Mouse (Mus musculus) heart, adult 2 months (tissue): ENCODE results near the gene Taf6l. TPM values are rescaled to one million over a fixed set of nuclear protein-coding genes. Genes with fewer than 3 reads are reported as not detected.
"Not testable (repeated sequence)": the region's sequence is repeated elsewhere in the genome, so short reads cannot be mapped to it uniquely, and the experiment has no call there.

ENCODE experiments used
- DNase-seq, 2 experiments: peaks; one replicate each; pipeline ENCODE4 v3.0.0; 2021
- H3K27ac ChIP-seq: fragments of 200-600 bp; 2 replicates; pipeline ENCODE4 v1.8.1; 2022
- H3K27me3 ChIP-seq: fragments of 200-500 bp; 2 replicates; pipeline ENCODE4 v1.6.1; 2012; ENCODE audit warnings: mild to moderate bottlenecking, low read length, inconsistent platforms, mixed read lengths; ENCODE audit not compliant: control insufficient read depth, insufficient read depth
- H3K36me3 ChIP-seq: fragments of 200-500 bp; 2 replicates; pipeline ENCODE4 v1.6.1; 2012; ENCODE audit warnings: low read length, inconsistent platforms; ENCODE audit not compliant: control insufficient read depth, insufficient read depth
- H3K4me1 ChIP-seq: fragments of 200-500 bp; 2 replicates; pipeline ENCODE4 v1.6.1; 2011; ENCODE audit warnings: low read length; ENCODE audit not compliant: control insufficient read depth, insufficient read depth
- H3K4me3 ChIP-seq: fragments of 200-600 bp; 2 replicates; pipeline ENCODE4 v1.8.1; 2022
- H3K79me2 ChIP-seq: fragments of 200-500 bp; replicated peaks from 2 replicates; pipeline ENCODE4 v1.6.1; 2012; ENCODE audit warnings: mild to moderate bottlenecking, inconsistent platforms, low read length, moderate library complexity, mixed read lengths; ENCODE audit not compliant: control insufficient read depth, insufficient read depth
- H3K9ac ChIP-seq: fragments of 200-500 bp; 2 replicates; pipeline ENCODE4 v1.6.1; 2012; ENCODE audit warnings: low read depth, mild to moderate bottlenecking, control low read depth, inconsistent platforms, low read length, mixed read lengths
- CTCF ChIP-seq: fragments of 200-600 bp; IDR thresholded peaks from 2 replicates; pipeline ENCODE4 v1.8.1; 2022; ENCODE audit warnings: antibody characterized with exemption, mild to moderate bottlenecking, moderate library complexity
- EP300 ChIP-seq: fragments of 200-500 bp; IDR thresholded peaks from 2 replicates; pipeline ENCODE4 v1.6.1; 2011; ENCODE audit warnings: low read depth, low read length, control low read depth; ENCODE audit not compliant: insufficient read depth
- POLR2A ChIP-seq: fragments of 200-500 bp; IDR thresholded peaks from 2 replicates; pipeline ENCODE4 v1.6.1; 2011; ENCODE audit warnings: mild to moderate bottlenecking, low read depth, low read length, control low read depth; ENCODE audit not compliant: insufficient read depth
- WGBS: fragments of 180-500 bp; shearing (Covaris S2); methylation state at CpG from one replicate; pipeline ENCODE4 v1.1.7; 2018; 5-methylcytosine and 5-hydroxymethylcytosine counted together
- intact Hi-C: fragments of 180-260 bp; cut with DNase I; formaldehyde crosslinking; loops from one replicate; pipeline ENCODE4 v1.15.1; 2025
- microRNA-seq, 2 experiments: library from miRNA; unstranded; fragments of <30 nt; microRNA quantifications; one replicate each; pipeline ENCODE4 v1.2.0; 2021
- polyA plus RNA-seq: library from polyadenylated mRNA; depleted of rRNA; stranded (reverse); fragments of >200 nt; gene quantifications from 2 replicates; pipeline ENCODE4 v1.2.3, GENCODE M21; 2012; rRNA removed
- total RNA-seq, 2 experiments: library from RNA; stranded (reverse); gene quantifications; 2 replicates each; pipeline ENCODE4 v1.2.3; 2021

Gene Taf6l
- total and polyA plus RNA-seq, 3 experiments, result 6.2 to 9.1 (median 7.8) TPM

DNA sequence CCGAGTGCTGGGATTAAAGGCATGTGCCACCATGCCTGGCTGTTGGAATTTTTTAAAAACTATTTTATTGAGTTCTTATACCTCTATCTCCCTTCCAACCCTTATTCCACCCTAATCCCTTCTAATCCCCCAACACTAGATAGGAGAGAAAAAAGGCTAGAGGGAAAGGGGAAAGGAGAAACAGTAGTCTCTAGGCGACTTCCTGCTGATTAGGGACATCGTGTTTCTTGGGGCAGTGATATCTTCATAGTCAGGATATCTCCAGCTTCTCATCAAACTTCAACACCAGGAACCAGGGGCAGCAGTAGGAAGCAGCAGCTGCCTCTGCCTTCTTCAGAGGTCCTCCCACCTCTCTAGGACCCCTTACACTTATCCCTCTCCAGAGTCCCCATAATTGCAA lies 51.9 kb downstream of the Taf6l start:
- TF ChIP-seq CTCF, result no peak
- TF ChIP-seq EP300, result no peak
- TF ChIP-seq POLR2A, result no peak
- WGBS, result 52% methylated on average over 3 of the region's 3 CpGs
- intact Hi-C loops, result no loop called here

DNA sequence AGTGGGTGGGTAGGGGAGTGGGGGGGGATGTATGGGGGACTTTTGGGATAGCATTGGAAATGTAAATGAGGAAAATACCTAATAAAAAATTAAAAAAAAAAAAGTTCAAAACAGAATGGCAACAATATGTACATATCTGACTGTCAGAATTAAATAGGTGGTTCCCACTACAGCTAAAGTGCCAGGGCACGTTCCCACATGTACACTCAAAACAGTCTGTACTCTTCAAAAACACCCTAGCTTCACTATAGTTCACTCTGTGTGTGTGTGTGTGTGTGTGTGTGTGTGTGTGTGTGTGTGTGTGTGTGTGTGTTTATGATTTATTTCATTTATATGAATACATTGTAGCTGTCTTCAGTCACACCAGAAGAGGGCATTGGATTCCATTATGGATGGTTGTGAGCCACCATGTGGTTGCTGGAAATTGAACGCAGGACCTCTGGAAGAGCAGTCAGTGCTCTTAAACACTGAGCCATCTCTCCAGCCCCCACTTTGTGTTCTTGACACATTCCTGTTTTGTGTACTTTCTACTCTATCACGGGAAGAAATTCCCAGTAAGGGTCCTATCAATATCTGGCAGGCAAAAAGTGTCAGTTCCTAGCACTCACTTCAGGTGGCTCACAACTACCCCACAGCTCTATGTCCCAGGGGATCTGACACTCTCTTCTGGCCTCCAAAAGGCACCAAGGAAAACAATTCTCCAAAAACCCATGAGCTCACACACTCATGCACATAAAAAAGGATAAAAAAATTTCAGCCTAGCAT lies 57.7 kb downstream of the Taf6l start:
- H3K27ac ChIP-seq, H3K4me1 ChIP-seq, DNase-seq, H3K27me3 ChIP-seq, H3K4me3 ChIP-seq, H3K79me2 ChIP-seq, H3K9ac ChIP-seq, intact Hi-C loops: not testable (repeated sequence)
- WGBS, result 44% methylated on average over 3 of the region's 3 CpGs
- peaks cover 28% of the 10 kb centered on the region for H3K36me3 ChIP-seq

More for the DNA sequence above, 51.9 kb downstream of the Taf6l start:
- Histone ChIP-seq H3K4me3 (no peak overlapping the region), H3K27me3 (no peaks in the 10 kb centered on the region), H3K36me3 (no peaks in the 10 kb centered on the region), H3K79me2 (no peaks in the 10 kb centered on the region), H3K27ac (no peak overlapping the region), H3K4me1 (no peaks in the 10 kb centered on the region), H3K9ac (no peak overlapping the region)
- DNase-seq, result no peak

DNA sequence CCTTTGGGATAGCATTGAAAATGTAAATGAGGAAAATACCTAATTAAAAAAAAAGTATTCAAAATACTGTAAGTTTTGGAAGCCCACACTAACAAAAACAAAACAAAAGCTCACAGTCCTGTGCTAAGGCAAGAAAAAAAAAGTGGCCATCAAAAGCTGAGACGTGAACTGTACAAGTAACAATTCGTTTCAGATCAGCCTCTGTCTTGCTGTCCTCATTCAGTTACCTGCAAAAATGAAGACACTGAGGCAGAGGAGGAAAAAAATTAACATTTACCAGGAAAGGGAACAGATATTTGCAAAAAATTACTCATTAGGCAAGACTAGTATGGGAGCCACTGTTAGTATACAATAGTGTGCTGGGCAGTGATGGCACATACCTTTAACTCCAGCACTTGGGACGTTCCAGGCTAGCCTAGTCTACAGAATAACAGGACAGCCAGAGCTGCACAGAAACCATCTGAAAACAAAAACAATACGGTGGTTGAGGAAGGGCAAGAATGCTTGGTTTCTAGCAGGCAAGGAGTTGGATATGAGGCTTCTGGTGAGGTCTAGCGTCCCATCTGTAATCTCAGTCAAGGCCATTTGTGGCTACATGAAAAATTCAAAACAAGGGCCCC lies 58.6 kb downstream of the Taf6l start:
- WGBS, result 29% methylated on average over 5 of the region's 5 CpGs
- TF ChIP-seq CTCF (no peak), EP300 (no peak), POLR2A (no peak)
- intact Hi-C loops, result no loop called here

DNA sequence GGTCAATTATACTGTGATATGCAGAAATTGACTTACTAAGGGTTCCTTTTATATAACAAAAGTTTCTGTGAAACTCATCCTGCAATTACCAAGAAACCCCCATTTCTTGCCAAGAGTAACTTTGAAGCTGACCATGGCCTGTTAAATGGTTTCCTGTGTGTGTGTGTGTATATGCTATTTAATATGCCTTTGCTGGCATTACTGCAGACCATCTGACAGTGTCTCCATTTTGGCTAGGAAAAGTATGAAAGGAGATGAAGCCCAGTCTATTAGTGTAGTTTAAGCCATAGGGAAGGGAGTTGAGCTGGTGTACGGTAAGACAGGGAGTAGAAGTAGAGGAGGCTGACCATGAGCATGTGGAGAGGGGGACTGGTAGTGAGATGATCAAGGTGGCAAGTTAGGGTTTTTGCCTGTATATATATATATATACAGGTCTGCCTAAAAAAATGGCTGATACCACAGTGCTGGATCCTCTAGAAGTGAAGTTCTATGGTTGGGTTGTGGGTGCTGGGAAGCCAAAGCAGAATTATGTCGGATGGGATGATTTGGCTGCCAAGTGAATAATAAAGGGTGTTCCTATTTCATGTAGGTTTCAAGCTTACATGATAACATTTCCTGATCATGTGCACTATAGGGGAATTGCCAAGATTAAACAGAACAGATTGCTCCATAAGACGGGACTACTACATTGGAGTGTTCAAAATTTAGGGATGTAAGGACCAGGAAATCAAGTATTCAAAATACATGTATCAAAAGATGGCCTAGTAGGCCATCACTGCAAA lies 59.4 kb downstream of the Taf6l start:
- Histone ChIP-seq H3K4me3 (no peak overlapping the region), H3K27me3 (no peaks in the 10 kb centered on the region), H3K27ac (no peak overlapping the region), H3K9ac (no peak overlapping the region), H3K4me1 (peaks cover 2% of the 10 kb centered on the region), H3K36me3 (peaks cover 31% of the 10 kb centered on the region), H3K79me2 (no peaks in the 10 kb centered on the region; the same call in 1 of the 2 replicates)
- TF ChIP-seq EP300 (no peak), POLR2A (no peak), CTCF (no peak)
- WGBS, result 51% methylated on average over 3 of the region's 3 CpGs
- DNase-seq, result no peak
- intact Hi-C loops, result no loop called here

More for the DNA sequence above, 58.6 kb downstream of the Taf6l start:
- no peak overlapping the region for H3K27ac ChIP-seq
- H3K27me3 ChIP-seq, result no peaks in the 10 kb centered on the region
- DNase-seq, result no peak
- no peak overlapping the region for H3K4me3 ChIP-seq
- peaks cover 28% of the 10 kb centered on the region for H3K36me3 ChIP-seq
- peaks cover 2% of the 10 kb centered on the region for H3K4me1 ChIP-seq
- H3K9ac ChIP-seq, result no peak overlapping the region
- H3K79me2 ChIP-seq, result no peaks in the 10 kb centered on the region

DNA sequence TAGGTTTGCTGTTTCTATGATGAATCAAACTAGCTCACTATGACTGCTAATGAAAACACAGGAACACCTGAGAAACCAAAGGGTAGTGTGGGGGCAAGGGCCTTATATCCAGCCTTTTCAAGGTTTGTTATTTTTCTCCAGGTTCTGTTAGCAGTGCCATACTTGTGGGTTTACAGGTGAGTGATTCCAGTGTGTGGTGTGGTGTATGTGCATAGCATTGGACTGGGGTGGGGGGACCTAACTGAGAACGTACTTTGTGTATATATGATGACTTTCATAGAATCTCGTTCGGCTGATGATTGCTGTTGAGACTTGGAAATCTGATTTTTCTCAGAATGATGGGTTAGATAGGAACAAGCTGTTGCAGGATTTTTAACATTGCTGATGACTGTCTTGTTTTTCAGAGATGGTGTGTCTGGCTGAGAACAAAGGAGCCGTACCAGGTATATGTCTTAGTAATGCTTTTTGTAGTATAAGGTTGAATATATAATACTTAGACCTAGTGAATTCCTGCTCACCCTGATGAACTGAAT lies 61.1 kb downstream of the Taf6l start:
- no peak for DNase-seq
- no peak overlapping the region for H3K9ac ChIP-seq
- intact Hi-C loops, result no loop called here
- TF ChIP-seq POLR2A, result no peak
- no peak for TF ChIP-seq EP300
- no peak for TF ChIP-seq CTCF
- H3K79me2 ChIP-seq, result no peaks in the 10 kb centered on the region; the same call in 1 of the 2 replicates
- 65% methylated on average over 4 of the region's 4 CpGs for WGBS
- peaks cover 31% of the 10 kb centered on the region for H3K36me3 ChIP-seq
- H3K27me3 ChIP-seq, result no peaks in the 10 kb centered on the region
- H3K27ac ChIP-seq, result no peak overlapping the region
- peaks cover 2% of the 10 kb centered on the region for H3K4me1 ChIP-seq
- no peak overlapping the region for H3K4me3 ChIP-seq

Small RNA genes lying within 50 kb of the gene (microRNA-seq; reads per million reads assigned to microRNA genes)
- 0 reads per million in 2 experiments for gene Mir6992

Other genes with a start within 250 kb of the Taf6l start
Only the 30 nearest of the 33 such genes appear.
- not detected for gene Slc22a6, start 168.4 kb downstream of the Taf6l start, total RNA-seq
- gene Slc22a6, start 168.4 kb downstream of the Taf6l start, polyA plus RNA-seq, result not detected in 2 replicates
- gene Chrm1, start 122.6 kb downstream of the Taf6l start, total RNA-seq, result not detected
- 0.09 and 0.21 TPM in 2 replicates for gene Chrm1, start 122.6 kb downstream of the Taf6l start, polyA plus RNA-seq
- gene Slc3a2, start 63.0 kb downstream of the Taf6l start, total RNA-seq, result 10 to 100 TPM; 41.0 to 42.2 TPM
- gene Slc3a2, start 63.0 kb downstream of the Taf6l start, polyA plus RNA-seq, result 60.9 and 61.1 TPM in 2 replicates
- gene Wdr74, start 50.6 kb downstream of the Taf6l start, total RNA-seq, result 10 to 100 TPM; 18.7 to 19.2 TPM
- gene Wdr74, start 50.6 kb downstream of the Taf6l start, polyA plus RNA-seq, result 15.7 and 18.2 TPM in 2 replicates
- gene 1700092M07Rik, start 45.7 kb downstream of the Taf6l start, total RNA-seq, result under 1 TPM in 1 of 2 experiments, not detected in 1; 0.57 TPM
- 0.62 and 1.3 TPM in 2 replicates for gene 1700092M07Rik, start 45.7 kb downstream of the Taf6l start, polyA plus RNA-seq
- 10 to 100 TPM; 23.8 to 25.3 TPM for gene Stx5a, start 45.0 kb downstream of the Taf6l start, total RNA-seq
- 33.4 and 49.3 TPM in 2 replicates for gene Stx5a, start 45.0 kb downstream of the Taf6l start, polyA plus RNA-seq
- 10 to 100 TPM; 35.5 to 41.8 TPM for gene Nxf1, start 29.3 kb downstream of the Taf6l start, total RNA-seq
- gene Nxf1, start 29.3 kb downstream of the Taf6l start, polyA plus RNA-seq, result 66.5 and 93.2 TPM in 2 replicates
- 100 to 1,000 TPM; 108 to 130 TPM for gene Tmem223, start 15.4 kb downstream of the Taf6l start, total RNA-seq
- 212 and 233 TPM in 2 replicates for gene Tmem223, start 15.4 kb downstream of the Taf6l start, polyA plus RNA-seq
- 10 to 100 TPM; 14.8 to 17.1 TPM for gene Tmem179b, start 11.9 kb downstream of the Taf6l start, total RNA-seq
- gene Tmem179b, start 11.9 kb downstream of the Taf6l start, polyA plus RNA-seq, result 44.5 and 44.9 TPM in 2 replicates
- 10 to 100 TPM; 53.4 to 56.3 TPM for gene Polr2g, start 12.2 kb upstream of the Taf6l start, total RNA-seq
- gene Polr2g, start 12.2 kb upstream of the Taf6l start, polyA plus RNA-seq, result 55.1 and 84.1 TPM in 2 replicates
- gene Zbtb3, start 16.1 kb upstream of the Taf6l start, total RNA-seq, result 1 to 10 TPM; 1.4 to 1.5 TPM
- gene Zbtb3, start 16.1 kb upstream of the Taf6l start, polyA plus RNA-seq, result 2.0 and 2.5 TPM in 2 replicates
- 10 to 100 TPM; 14.1 TPM for gene Ttc9c, start 32.9 kb upstream of the Taf6l start, total RNA-seq
- 9.5 and 17.8 TPM in 2 replicates for gene Ttc9c, start 32.9 kb upstream of the Taf6l start, polyA plus RNA-seq
- gene Hnrnpul2, start 33.6 kb upstream of the Taf6l start, total RNA-seq, result 10 to 100 TPM; 44.7 to 47.5 TPM
- 12.4 and 23.2 TPM in 2 replicates for gene Hnrnpul2, start 33.6 kb upstream of the Taf6l start, polyA plus RNA-seq
- not detected for gene AC129217.1, start 43.4 kb upstream of the Taf6l start, total RNA-seq
- not detected in 2 replicates for gene AC129217.1, start 43.4 kb upstream of the Taf6l start, polyA plus RNA-seq
- 10 to 100 TPM; 22.6 to 23.5 TPM for gene Bscl2, start 51.0 kb upstream of the Taf6l start, total RNA-seq
- gene Bscl2, start 51.0 kb upstream of the Taf6l start, polyA plus RNA-seq, result 52.3 and 67.7 TPM in 2 replicates
- gene Gng3, start 52.8 kb upstream of the Taf6l start, total RNA-seq, result not detected
- 0.23 and 0.35 TPM in 2 replicates for gene Gng3, start 52.8 kb upstream of the Taf6l start, polyA plus RNA-seq
- 1 to 10 TPM; 2.6 to 3.7 TPM for gene Lrrn4cl, start 64.4 kb upstream of the Taf6l start, total RNA-seq
- 3.8 and 5.7 TPM in 2 replicates for gene Lrrn4cl, start 64.4 kb upstream of the Taf6l start, polyA plus RNA-seq
- gene Ubxn1, start 85.1 kb upstream of the Taf6l start, total RNA-seq, result 100 to 1,000 TPM; 108 to 135 TPM
- gene Ubxn1, start 85.1 kb upstream of the Taf6l start, polyA plus RNA-seq, result 60.7 and 62.2 TPM in 2 replicates
- 10 to 100 TPM; 49.9 to 56.5 TPM for gene Uqcc3, start 94.5 kb upstream of the Taf6l start, total RNA-seq
- 43.7 and 48.6 TPM in 2 replicates for gene Uqcc3, start 94.5 kb upstream of the Taf6l start, polyA plus RNA-seq
- 1 to 10 TPM; 4.2 to 5.2 TPM for gene Lbhd1, start 97.3 kb upstream of the Taf6l start, total RNA-seq
- gene Lbhd1, start 97.3 kb upstream of the Taf6l start, polyA plus RNA-seq, result 1.1 and 1.3 TPM in 2 replicates
- not detected for gene Gm49403, start 97.5 kb upstream of the Taf6l start, total RNA-seq
- gene Gm49403, start 97.5 kb upstream of the Taf6l start, polyA plus RNA-seq, result not detected in 2 replicates
- gene 1810009A15Rik, start 102.4 kb upstream of the Taf6l start, total RNA-seq, result 10 to 100 TPM; 15.6 to 21.0 TPM
- 10.1 and 10.5 TPM in 2 replicates for gene 1810009A15Rik, start 102.4 kb upstream of the Taf6l start, polyA plus RNA-seq
- 1 to 10 TPM in 1 of 2 experiments, under 1 TPM in 1; 0.57 to 3.2 TPM for gene Gm49416, start 102.5 kb upstream of the Taf6l start, total RNA-seq
- gene Gm49416, start 102.5 kb upstream of the Taf6l start, polyA plus RNA-seq, result 1.2 and 1.3 TPM in 2 replicates
- 10 to 100 TPM; 10.6 to 12.6 TPM for gene Ints5, start 106.6 kb upstream of the Taf6l start, total RNA-seq
- 10.8 and 13.5 TPM in 2 replicates for gene Ints5, start 106.6 kb upstream of the Taf6l start, polyA plus RNA-seq
- gene Ganab, start 111.7 kb upstream of the Taf6l start, total RNA-seq, result 10 to 100 TPM; 50.3 to 52.5 TPM
- 54.5 and 90.0 TPM in 2 replicates for gene Ganab, start 111.7 kb upstream of the Taf6l start, polyA plus RNA-seq
- gene B3gat3, start 134.0 kb upstream of the Taf6l start, total RNA-seq, result 10 to 100 TPM; 35.4 to 42.3 TPM
- gene B3gat3, start 134.0 kb upstream of the Taf6l start, polyA plus RNA-seq, result 59.4 and 61.2 TPM in 2 replicates
- 10 to 100 TPM; 21.8 to 23.1 TPM for gene Rom1, start 142.9 kb upstream of the Taf6l start, total RNA-seq
- gene Rom1, start 142.9 kb upstream of the Taf6l start, polyA plus RNA-seq, result 24.9 and 30.7 TPM in 2 replicates
- 1 to 10 TPM; 7.0 to 9.7 TPM for gene Eml3, start 143.1 kb upstream of the Taf6l start, total RNA-seq
- gene Eml3, start 143.1 kb upstream of the Taf6l start, polyA plus RNA-seq, result 17.6 and 18.4 TPM in 2 replicates
- 10 to 100 TPM; 29.0 to 32.1 TPM for gene Mta2, start 155.5 kb upstream of the Taf6l start, total RNA-seq
- gene Mta2, start 155.5 kb upstream of the Taf6l start, polyA plus RNA-seq, result 13.1 and 15.6 TPM in 2 replicates
- gene Tut1, start 167.4 kb upstream of the Taf6l start, total RNA-seq, result 1 to 10 TPM; 8.5 to 9.4 TPM
- 7.2 and 10.6 TPM in 2 replicates for gene Tut1, start 167.4 kb upstream of the Taf6l start, polyA plus RNA-seq